Mouse (Mus musculus) lung, embryonic 16.5 days (tissue): ENCODE measurements around the gene Soga1. TPM values are rescaled to one million over a fixed set of nuclear protein-coding genes. Genes with fewer than 3 reads are reported as not detected.

ENCODE experiments used
- ATAC-seq: fragments of 200-750 bp; cut with Nextera tagmentation; 2 replicates; pipeline ENCODE4 v1.8.0; 2017; ENCODE audit warnings: low read depth, mild to moderate bottlenecking, moderate library complexity
- H3K27ac ChIP-seq: fragments of 300-500 bp; sonication (generic); 2 replicates; pipeline ENCODE4 v1.5.1; 2014; ENCODE audit warnings: mild to moderate bottlenecking, control low read depth, low read length
- H3K27me3 ChIP-seq: fragments of 300-500 bp; sonication (generic); 2 replicates; pipeline ENCODE4 v1.6.1; 2014; ENCODE audit warnings: low read depth, low read length, mixed read lengths; ENCODE audit not compliant: control insufficient read depth, insufficient read depth
- H3K36me3 ChIP-seq: fragments of 300-500 bp; sonication (generic); 2 replicates; pipeline ENCODE4 v1.6.1; 2014; ENCODE audit warnings: low read length; ENCODE audit not compliant: control insufficient read depth, insufficient read depth
- H3K4me1 ChIP-seq: fragments of 300-500 bp; sonication (generic); replicated peaks from 2 replicates; pipeline ENCODE4 v1.6.1; 2014; ENCODE audit warnings: low read length, mixed read lengths; ENCODE audit not compliant: control insufficient read depth, insufficient read depth
- H3K4me2 ChIP-seq: fragments of 300-500 bp; sonication (generic); 2 replicates; pipeline ENCODE4 v1.6.1; 2014; ENCODE audit warnings: low read depth, low read length, control low read depth
- H3K4me3 ChIP-seq: fragments of 300-500 bp; sonication (generic); 2 replicates; pipeline ENCODE4 v1.5.1; 2014; ENCODE audit warnings: mild to moderate bottlenecking, low read length, control low read depth
- H3K9ac ChIP-seq: fragments of 300-500 bp; sonication (generic); 2 replicates; pipeline ENCODE4 v1.6.1; 2014; ENCODE audit warnings: low read length, control low read depth
- H3K9me3 ChIP-seq: fragments of 300-500 bp; sonication (generic); 2 replicates; pipeline ENCODE4 v1.6.1; 2016; ENCODE audit warnings: low read length; ENCODE audit not compliant: control insufficient read depth
- WGBS: fragments of 180-500 bp; shearing (Covaris S2); extraction: QIAGEN DNeasy Blood & Tissue Kit; methylation state at CpG from one replicate; pipeline ENCODE4 v1.1.7; 2014; 5-methylcytosine and 5-hydroxymethylcytosine counted together
- polyA plus RNA-seq: library from polyadenylated mRNA; unstranded; fragments of >200 nt; fragmentation: Nextera tagmentation; extraction: Ambion mirVana; gene quantifications from 2 replicates; pipeline ENCODE4 v1.2.1, GENCODE M21; 2015

Gene Soga1
- polyA plus RNA-seq, 1 experiment from 2014 or later = 4.1 TPM

DNA sequence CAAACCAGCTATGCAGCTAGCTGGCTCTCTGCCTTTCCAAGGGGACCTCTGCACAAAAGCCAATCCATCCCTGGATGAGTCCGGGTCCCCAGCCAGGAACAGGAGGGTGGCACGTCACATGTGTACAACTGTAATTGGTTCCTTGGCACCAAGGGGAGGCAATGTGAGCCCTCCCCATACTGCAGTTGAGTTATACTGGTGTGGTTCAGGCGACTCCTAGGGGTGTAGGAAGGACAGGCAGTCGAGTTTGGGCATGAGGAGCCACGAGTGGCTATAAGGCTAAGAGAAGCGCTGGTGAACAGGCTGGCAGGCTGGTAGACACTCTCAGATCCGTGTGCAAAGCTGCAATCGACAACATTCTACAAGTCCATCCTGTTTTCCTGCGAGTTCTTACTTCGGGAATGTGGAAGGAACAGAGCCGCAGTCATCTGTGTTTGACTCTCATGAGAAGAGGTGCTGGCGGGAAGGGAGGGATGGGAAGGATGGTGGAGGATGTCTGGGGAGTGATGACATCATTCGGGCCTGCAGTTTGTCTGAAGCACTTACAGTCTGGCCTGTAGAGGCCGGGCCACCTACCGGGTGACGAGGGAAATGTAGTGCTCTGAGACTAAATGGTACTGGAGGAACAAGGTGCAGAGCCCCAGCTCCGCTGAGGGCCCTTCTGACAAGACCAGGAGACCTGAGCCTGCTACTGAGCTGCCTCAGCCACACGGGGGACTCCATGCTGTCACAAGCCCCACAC, 62.4 kb downstream of the Soga1 start:
- H3K9ac ChIP-seq = no peak overlapping the region
- H3K4me3 ChIP-seq = no peak overlapping the region
- no peaks in the 10 kb centered on the region for H3K27me3 ChIP-seq
- H3K36me3 ChIP-seq = peaks cover 51% of the 10 kb centered on the region
- no peak overlapping the region for H3K27ac ChIP-seq
- H3K9me3 ChIP-seq = no peaks in the 10 kb centered on the region
- H3K4me2 ChIP-seq = no peak overlapping the region
- peak; percentile 22; the same call in 1 of the 2 replicates for ATAC-seq
- no peaks in the 10 kb centered on the region for H3K4me1 ChIP-seq
- 73% methylated on average over 18 of the region's 18 CpGs for WGBS

DNA sequence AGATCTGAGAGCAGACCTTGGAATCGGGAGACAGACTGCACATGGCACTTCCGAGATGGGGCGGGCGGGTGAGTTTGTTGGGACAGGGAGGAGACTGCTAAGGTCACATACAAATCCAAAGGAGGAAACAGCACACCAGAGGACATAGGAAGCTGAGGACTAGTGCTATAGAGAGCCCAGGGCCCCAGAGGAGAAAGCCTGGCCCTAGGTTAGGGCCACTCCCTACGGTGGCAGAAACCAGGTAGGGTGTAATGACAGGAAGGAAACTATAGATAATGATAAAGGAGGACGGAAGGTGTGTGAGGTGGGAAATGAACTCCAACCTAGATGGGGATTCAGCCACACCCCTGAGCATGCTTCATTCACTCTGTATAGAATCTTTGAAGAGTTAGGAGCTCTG, 66.7 kb downstream of the Soga1 start:
- H3K4me3 ChIP-seq = no peak overlapping the region
- H3K27ac ChIP-seq = no peak overlapping the region
- no peaks in the 10 kb centered on the region for H3K9me3 ChIP-seq
- H3K9ac ChIP-seq = no peak overlapping the region
- no peak overlapping the region for H3K4me2 ChIP-seq
- peaks cover 3% of the 10 kb centered on the region for H3K4me1 ChIP-seq
- 78% methylated on average over 6 of the region's 6 CpGs for WGBS
- H3K36me3 ChIP-seq = peaks cover 14% of the 10 kb centered on the region
- no peak for ATAC-seq
- H3K27me3 ChIP-seq = no peaks in the 10 kb centered on the region

DNA sequence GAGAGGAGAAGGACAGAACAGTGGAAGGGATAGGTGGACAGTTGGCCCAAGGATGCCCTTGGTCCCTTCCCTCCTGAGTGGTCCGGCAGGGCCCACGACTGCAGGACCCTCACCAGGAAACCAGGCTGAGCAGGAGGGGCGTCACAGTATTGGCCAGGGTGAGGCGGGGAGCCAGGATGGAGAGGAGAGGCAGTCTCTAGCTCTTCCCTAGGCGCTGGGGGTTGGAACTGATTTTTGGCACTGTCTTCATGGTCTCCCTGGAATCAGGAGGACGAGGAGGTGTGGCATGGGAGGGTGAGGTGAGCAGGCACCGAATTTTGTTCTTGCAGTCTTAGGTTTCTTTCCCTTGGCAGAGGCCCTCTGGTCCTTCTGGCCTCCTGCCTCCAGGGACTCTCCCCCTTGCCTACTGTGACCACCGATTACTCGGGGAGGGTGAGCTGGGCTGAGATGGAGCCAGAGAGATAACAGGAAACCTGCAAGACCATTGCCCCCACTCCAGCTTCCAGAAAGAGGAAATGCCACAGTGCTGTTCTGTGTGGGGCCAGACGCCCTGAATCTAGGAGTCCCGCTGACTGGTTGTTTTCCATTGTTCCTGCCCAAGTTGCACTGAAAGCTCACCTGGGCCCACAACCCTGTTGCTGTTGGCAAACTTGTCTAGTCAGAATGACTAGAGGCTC, 68.3 kb downstream of the Soga1 start:
- 0 out of 2 replicates have a peak, but pooled peaks have one; percentile 5 for ATAC-seq
- WGBS = 30% methylated on average over 9 of the region's 11 CpGs
- H3K27ac ChIP-seq = no peak overlapping the region

DNA sequence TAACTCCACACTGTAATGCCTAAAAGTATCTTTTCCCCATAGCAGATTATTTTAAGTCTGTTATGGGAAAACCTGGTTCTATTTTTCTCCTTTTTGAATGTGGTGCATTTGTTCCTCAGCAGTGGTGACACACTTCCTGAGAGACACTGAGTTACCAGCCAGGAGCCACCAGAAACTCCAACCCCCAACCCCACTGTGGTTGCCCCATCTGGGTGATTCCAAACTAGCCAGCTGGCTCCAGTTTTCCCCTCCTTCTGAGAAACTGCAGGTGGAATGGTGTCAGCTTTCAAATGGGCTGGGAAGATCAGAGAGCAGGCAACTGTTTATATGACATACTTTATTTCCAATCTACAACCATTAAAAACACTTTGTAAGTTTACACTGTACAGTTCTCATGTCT, 68.9 kb downstream of the Soga1 start:
- peaks cover 3% of the 10 kb centered on the region; the same call in 1 of the 2 replicates for H3K36me3 ChIP-seq
- no peak overlapping the region for H3K4me3 ChIP-seq
- no peak overlapping the region for H3K9ac ChIP-seq
- H3K27ac ChIP-seq = no peak overlapping the region; the same call in 1 of the 2 replicates
- no peak overlapping the region for H3K4me2 ChIP-seq
- H3K27me3 ChIP-seq = no peaks in the 10 kb centered on the region
- no peaks in the 10 kb centered on the region for H3K9me3 ChIP-seq
- H3K4me1 ChIP-seq = peaks cover 13% of the 10 kb centered on the region
- ATAC-seq = no peak

More for the DNA sequence above, 68.3 kb downstream of the Soga1 start:
- Histone ChIP-seq H3K4me2 (no peak overlapping the region), H3K4me3 (no peak overlapping the region), H3K9ac (no peak overlapping the region), H3K9me3 (no peaks in the 10 kb centered on the region), H3K27me3 (no peaks in the 10 kb centered on the region), H3K4me1 (peaks cover 11% of the 10 kb centered on the region), H3K36me3 (peaks cover 3% of the 10 kb centered on the region; the same call in 1 of the 2 replicates)

DNA sequence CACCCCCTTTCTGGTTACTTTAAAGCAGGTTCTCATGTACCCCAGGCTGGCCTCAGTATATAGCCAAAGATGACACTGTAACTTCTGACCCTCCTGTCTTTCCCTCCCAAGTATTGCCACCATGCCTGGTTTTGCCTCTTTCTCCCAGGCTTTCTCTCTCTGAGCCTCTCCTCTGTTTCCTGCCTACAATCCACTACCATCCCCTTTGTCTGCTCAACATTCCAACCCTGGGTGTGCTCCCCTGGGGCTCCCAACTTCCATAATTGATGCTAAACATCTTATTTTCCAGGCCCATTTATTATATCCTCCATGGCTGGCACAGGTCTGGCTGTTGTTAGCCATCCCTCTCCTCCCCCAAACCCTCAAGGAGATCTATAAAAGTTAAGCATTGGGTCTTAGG, 70.5 kb downstream of the Soga1 start:
- no peak for ATAC-seq
- Histone ChIP-seq H3K9me3 (no peaks in the 10 kb centered on the region), H3K9ac (no peak overlapping the region), H3K27ac (no peak overlapping the region), H3K4me3 (no peak overlapping the region), H3K36me3 (peaks cover 8% of the 10 kb centered on the region), H3K4me1 (peaks cover 13% of the 10 kb centered on the region), H3K4me2 (no peak overlapping the region), H3K27me3 (no peaks in the 10 kb centered on the region)

DNA sequence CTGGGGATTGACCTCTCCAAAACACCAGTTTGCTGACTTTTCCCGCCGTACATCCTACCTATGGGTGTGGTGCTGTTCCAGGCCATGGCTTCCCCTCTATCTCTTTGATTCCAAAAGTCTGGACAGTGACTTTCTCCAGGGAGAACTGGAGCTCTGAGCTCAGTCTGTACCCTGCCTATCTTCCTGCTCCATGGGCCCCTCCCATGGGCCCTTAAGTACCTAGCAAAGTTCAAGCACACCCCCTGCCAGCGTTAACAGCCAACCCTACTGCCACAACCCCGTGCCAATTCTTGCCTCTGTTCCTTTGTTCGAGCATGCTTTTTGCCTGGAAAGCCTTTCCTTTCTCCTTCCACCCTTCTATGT, 71.8 kb downstream of the Soga1 start:
- H3K4me2 ChIP-seq = peak overlapping the region; percentile 68
- H3K9ac ChIP-seq = peak overlapping the region; percentile 83
- H3K27ac ChIP-seq = peak overlapping the region; percentile 80
- peak overlapping the region; percentile 76 for H3K4me3 ChIP-seq
- H3K36me3 ChIP-seq = peaks cover 11% of the 10 kb centered on the region
- no peaks in the 10 kb centered on the region for H3K27me3 ChIP-seq
- peak; percentile 34 for ATAC-seq
- H3K4me1 ChIP-seq = peaks cover 13% of the 10 kb centered on the region
- WGBS = 26% methylated on average over 5 of the region's 5 CpGs
- H3K9me3 ChIP-seq = no peaks in the 10 kb centered on the region

DNA sequence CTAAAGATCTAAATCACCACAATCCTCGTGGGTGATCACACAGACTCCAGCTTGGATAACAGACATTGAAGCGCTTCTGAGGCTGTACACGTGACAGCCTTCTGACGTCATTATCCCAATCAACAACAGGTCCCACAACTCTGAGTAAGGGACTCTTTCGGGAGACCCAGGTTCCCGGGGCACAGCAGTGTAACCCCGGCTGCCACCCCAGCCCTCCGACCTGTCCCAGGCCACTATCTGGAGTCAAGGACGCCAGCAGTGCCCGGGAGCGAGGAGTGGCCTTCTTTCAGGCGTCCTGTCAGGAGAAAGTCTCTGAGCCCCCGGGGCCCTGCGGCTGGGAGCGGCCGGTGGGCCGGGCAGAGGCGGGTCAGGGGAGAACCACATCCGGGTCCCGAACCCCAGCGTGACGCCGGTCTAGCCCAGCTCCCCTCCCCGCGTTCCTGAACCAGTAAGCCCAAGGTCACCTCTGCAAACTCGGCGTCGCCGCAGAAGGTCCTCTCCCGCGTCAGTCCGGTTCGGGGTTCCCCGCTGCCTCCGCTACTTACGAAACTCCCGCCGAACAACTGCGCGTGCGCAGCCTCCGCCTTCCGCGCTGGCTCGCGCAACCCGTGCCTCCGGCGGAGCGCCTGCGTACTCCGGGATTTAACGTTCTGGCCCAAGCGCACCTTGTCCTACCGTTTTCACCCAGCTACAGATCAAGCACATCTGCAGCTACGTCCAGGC, 72.4 kb downstream of the Soga1 start, which contains the start of gene Dsn1:
Dsn1 (minus strand) TSS at position 644 of the 723 bp plus-strand sequence.
- peak within 1 kb of the TSS; percentile 80 for H3K27ac ChIP-seq
- peak within 1 kb of the TSS; percentile 76 for H3K4me3 ChIP-seq
- whole genome bisulfite sequencing = under 1% methylated on average over 56 of the region's 56 CpGs
- H3K27me3 ChIP-seq = no peaks in the 10 kb centered on the region
- peak; percentile 83 for ATAC-seq
- H3K9me3 ChIP-seq = no peaks in the 10 kb centered on the region
- H3K36me3 ChIP-seq = peaks cover 11% of the 10 kb centered on the region
- peaks cover 13% of the 10 kb centered on the region for H3K4me1 ChIP-seq
- peak within 1 kb of the TSS; percentile 68 for H3K4me2 ChIP-seq
- H3K9ac ChIP-seq = peak within 1 kb of the TSS; percentile 83

DNA sequence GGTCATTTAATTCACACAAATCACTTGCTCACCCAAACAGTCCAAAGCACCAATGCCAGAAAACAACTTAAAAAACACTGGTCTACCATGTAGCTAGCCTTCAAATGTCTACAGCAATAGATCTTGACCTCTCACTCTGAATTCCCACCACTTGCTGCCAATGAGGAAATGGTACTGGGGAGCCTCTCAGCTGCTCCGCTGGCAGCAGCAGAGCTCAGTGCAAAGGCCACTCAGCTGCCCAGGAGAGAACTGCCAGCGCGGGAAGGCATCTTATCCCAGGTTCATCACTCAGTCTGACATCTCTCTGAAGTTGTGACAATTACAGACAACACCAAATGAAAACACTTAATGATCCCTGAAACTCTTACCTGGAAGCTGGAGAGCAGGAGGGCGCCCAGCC, 76.7 kb downstream of the Soga1 start:
- Histone ChIP-seq H3K9ac (no peak overlapping the region), H3K36me3 (peaks cover 29% of the 10 kb centered on the region), H3K4me2 (no peak overlapping the region), H3K27me3 (no peaks in the 10 kb centered on the region), H3K27ac (no peak overlapping the region), H3K4me3 (no peak overlapping the region), H3K4me1 (peaks cover 10% of the 10 kb centered on the region), H3K9me3 (no peaks in the 10 kb centered on the region)
- ATAC-seq = no peak
- WGBS = 78% methylated on average over 4 of the region's 4 CpGs

DNA sequence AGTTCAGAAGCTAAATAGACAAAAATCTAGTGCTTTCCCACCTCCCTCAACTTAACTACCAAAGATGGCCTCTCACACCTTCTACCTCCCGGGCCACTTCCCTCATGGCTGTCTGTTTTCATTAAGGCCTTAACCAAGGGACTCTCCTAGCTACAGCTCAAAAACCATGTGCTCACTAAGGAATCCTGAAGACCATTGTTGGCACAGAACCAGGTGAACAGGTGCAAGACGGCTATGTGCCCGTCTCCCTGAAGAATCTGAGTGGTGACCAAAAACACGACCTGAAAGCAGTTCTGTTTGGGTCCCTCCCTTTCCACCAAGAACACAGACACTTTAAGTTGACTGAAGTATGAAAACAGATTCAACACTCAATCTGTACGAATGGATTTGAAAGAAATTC, 80.8 kb downstream of the Soga1 start:
- 77% methylated on average over 5 of the region's 5 CpGs for WGBS
- Histone ChIP-seq H3K9ac (no peak overlapping the region), H3K36me3 (peaks cover 31% of the 10 kb centered on the region), H3K9me3 (no peaks in the 10 kb centered on the region), H3K4me2 (no peak overlapping the region), H3K27ac (no peak overlapping the region), H3K4me3 (no peak overlapping the region), H3K27me3 (no peaks in the 10 kb centered on the region), H3K4me1 (no peaks in the 10 kb centered on the region)
- ATAC-seq = no peak
